ENCODE assay signal across 23 mouse cellular contexts in the genomic region with DNA sequence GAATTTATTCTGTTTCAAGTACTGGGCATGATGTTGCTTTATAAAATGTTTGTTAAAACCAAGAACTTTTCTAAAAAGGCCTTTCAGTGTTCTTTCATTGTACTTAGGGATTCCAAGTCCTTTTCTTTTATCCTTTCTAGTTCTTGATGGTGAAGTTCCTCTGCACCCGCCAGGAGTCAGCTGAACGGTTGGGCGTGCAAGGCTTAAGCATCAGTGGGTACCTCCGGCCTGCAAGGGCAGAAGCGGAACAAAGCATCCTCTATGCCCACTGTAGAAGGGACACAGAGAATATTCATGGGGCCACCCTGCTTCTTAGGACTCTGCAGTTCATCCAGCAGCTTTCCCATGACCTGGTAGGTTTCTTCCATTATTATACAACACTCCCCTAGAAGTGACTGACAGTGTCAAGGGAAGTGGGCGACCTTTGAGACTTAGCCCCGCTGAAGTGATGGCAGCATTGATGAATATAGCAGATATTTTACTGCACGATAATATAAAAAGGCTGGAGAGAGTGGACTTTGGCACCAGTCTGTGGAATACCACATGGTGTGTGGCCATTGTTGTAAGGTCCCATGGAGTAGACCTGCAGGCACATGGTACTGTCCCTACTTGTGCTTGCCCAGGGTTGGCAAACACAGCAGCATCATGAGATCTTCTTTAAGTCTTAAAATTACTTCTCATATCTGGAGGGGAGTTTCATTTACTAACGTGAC. TPM values are rescaled to one million over a fixed set of nuclear protein-coding genes. Genes with fewer than 3 reads are reported as not detected.
A peak's percentile ranks its signal among the peaks of the same experiment; 100 is the strongest.
DNase-seq lines count a peak whose midpoint lies in the region; ATAC-seq lines count a peak whose summit lies in the region.
"Had no signal": no experiment of that assay in that cellular context is flagged by ENCODE, and none has a peak within 500 bp of the region (broad histone marks: within the 10 kb centered on the region; RNA-seq: fewer than 3 reads in every experiment).

No protein-coding gene starts in this region.

- no peak overlapping the region for H3K4me3 ChIP-seq in hindbrain, embryonic 16.5 days (ENCODE audit: low read length)
- no peak overlapping the region for H3K4me3 ChIP-seq in hindbrain, embryonic 10.5 days
- no peak overlapping the region for H3K4me3 ChIP-seq in midbrain, embryonic 13.5 days (replicated peaks)
- H3K4me3 ChIP-seq in midbrain, embryonic 15.5 days: no peak overlapping the region
- no peak overlapping the region for H3K4me3 ChIP-seq in midbrain, embryonic 14.5 days (replicated peaks; ENCODE audit: low read depth, low read length)
- H3K4me3 ChIP-seq: embryonic facial prominence, embryonic 15.5 days; heart, embryonic 15.5 days; limb, embryonic 13.5 days; liver, embryonic 12.5 days; neural tube, embryonic 15.5 days had no signal

- H3K4me2 ChIP-seq in hindbrain, embryonic 16.5 days (ENCODE audit: low read length): no peak overlapping the region
- no peak overlapping the region for H3K4me2 ChIP-seq in midbrain, embryonic 13.5 days (replicated peaks)
- no peak overlapping the region for H3K4me2 ChIP-seq in midbrain, embryonic 15.5 days
- H3K4me2 ChIP-seq in midbrain, embryonic 14.5 days (ENCODE audit: low read length): no peak overlapping the region
- H3K4me2 ChIP-seq: embryonic facial prominence, embryonic 15.5 days; heart, embryonic 15.5 days; limb, embryonic 13.5 days; liver, embryonic 12.5 days; neural tube, embryonic 15.5 days had no signal

- H3K4me1 ChIP-seq in hindbrain, embryonic 16.5 days (ENCODE audit: control insufficient read depth, insufficient read depth, low read depth, low read length): no peaks in the 10 kb centered on the region
- no peaks in the 10 kb centered on the region for H3K4me1 ChIP-seq in hindbrain, embryonic 10.5 days (replicated peaks)
- H3K4me1 ChIP-seq in midbrain, embryonic 13.5 days (replicated peaks): no peaks in the 10 kb centered on the region
- no peaks in the 10 kb centered on the region for H3K4me1 ChIP-seq in midbrain, embryonic 15.5 days
- no peaks in the 10 kb centered on the region for H3K4me1 ChIP-seq in midbrain, embryonic 14.5 days (ENCODE audit: control insufficient read depth, insufficient read depth, low read length)
- H3K4me1 ChIP-seq: embryonic facial prominence, embryonic 15.5 days; heart, embryonic 15.5 days; limb, embryonic 13.5 days; liver, embryonic 12.5 days; neural tube, embryonic 15.5 days had no signal

- H3K36me3 ChIP-seq in hindbrain, embryonic 16.5 days (ENCODE audit: control insufficient read depth, insufficient read depth, low read length): peaks cover 24% of the 10 kb centered on the region
- peaks cover 85% of the 10 kb centered on the region for H3K36me3 ChIP-seq in hindbrain, embryonic 10.5 days
- H3K36me3 ChIP-seq in midbrain, embryonic 13.5 days: peaks cover 89% of the 10 kb centered on the region
- H3K36me3 ChIP-seq in midbrain, embryonic 15.5 days (replicated peaks): peaks cover 46% of the 10 kb centered on the region
- peaks cover 87% of the 10 kb centered on the region for H3K36me3 ChIP-seq in midbrain, embryonic 14.5 days (ENCODE audit: control insufficient read depth, insufficient read depth, low read length)

- no peaks in the 10 kb centered on the region for H3K27me3 ChIP-seq in hindbrain, embryonic 16.5 days (replicated peaks; ENCODE audit: control insufficient read depth, insufficient read depth, low read length)
- no peaks in the 10 kb centered on the region for H3K27me3 ChIP-seq in hindbrain, embryonic 10.5 days (ENCODE audit: insufficient read depth, poor library complexity, severe bottlenecking)
- H3K27me3 ChIP-seq in midbrain, embryonic 13.5 days: no peaks in the 10 kb centered on the region
- H3K27me3 ChIP-seq in midbrain, embryonic 15.5 days (replicated peaks): no peaks in the 10 kb centered on the region
- H3K27me3 ChIP-seq in midbrain, embryonic 14.5 days (ENCODE audit: control insufficient read depth, insufficient read depth, low read length): no peaks in the 10 kb centered on the region
- H3K27me3 ChIP-seq: embryonic facial prominence, embryonic 15.5 days; heart, embryonic 15.5 days; limb, embryonic 13.5 days; liver, embryonic 12.5 days; neural tube, embryonic 15.5 days had no signal

- H3K9me3 ChIP-seq in hindbrain, embryonic 16.5 days (ENCODE audit: control insufficient read depth, low read length): no peaks in the 10 kb centered on the region
- no peaks in the 10 kb centered on the region for H3K9me3 ChIP-seq in hindbrain, embryonic 10.5 days
- no peaks in the 10 kb centered on the region for H3K9me3 ChIP-seq in midbrain, embryonic 13.5 days
- no peaks in the 10 kb centered on the region for H3K9me3 ChIP-seq in midbrain, embryonic 15.5 days
- no peaks in the 10 kb centered on the region for H3K9me3 ChIP-seq in midbrain, embryonic 14.5 days (ENCODE audit: control insufficient read depth, low read length)
- H3K9me3 ChIP-seq: embryonic facial prominence, embryonic 15.5 days; heart, embryonic 15.5 days; limb, embryonic 13.5 days; liver, embryonic 12.5 days; neural tube, embryonic 15.5 days had no signal

- peak; percentile 2 for DNase-seq in embryo, embryonic 11 days
- DNase-seq in embryo, embryonic 10.5 days (ENCODE audit: low spot score): no peak
- DNase-seq in hindbrain, embryonic 10.5 days (ENCODE audit: low spot score): no peak
- DNase-seq in midbrain, embryonic 14.5 days: peak; percentile 1
- no peak for DNase-seq in kidney, postnatal 4 days
- DNase-seq: adrenal gland, postnatal 10 days; cerebellum, adult 8-10 months; cerebellum, postnatal 36 days; heart, postnatal 4 days; kidney, adult 18-20 months; lung, adult 18-20 months; lung, postnatal 10 days; right cerebral cortex, postnatal 14 days; spleen, adult 18-20 months had no signal

- H3K9ac ChIP-seq in hindbrain, embryonic 16.5 days (ENCODE audit: low read depth, low read length): no peak overlapping the region
- H3K9ac ChIP-seq in midbrain, embryonic 13.5 days (replicated peaks): no peak overlapping the region
- no peak overlapping the region for H3K9ac ChIP-seq in midbrain, embryonic 15.5 days
- no peak overlapping the region for H3K9ac ChIP-seq in midbrain, embryonic 14.5 days (replicated peaks; ENCODE audit: low read length)
- H3K9ac ChIP-seq: embryonic facial prominence, embryonic 15.5 days; heart, embryonic 15.5 days; limb, embryonic 13.5 days; liver, embryonic 12.5 days; neural tube, embryonic 15.5 days had no signal

- 77% methylated on average over 9 of the region's 9 CpGs for WGBS in hindbrain, embryonic 16.5 days
- 83% methylated on average over 9 of the region's 9 CpGs for WGBS in hindbrain, embryonic 10.5 days
- 78% methylated on average over 9 of the region's 9 CpGs for WGBS in midbrain, embryonic 13.5 days
- WGBS in midbrain, embryonic 15.5 days: 72% methylated on average over 9 of the region's 9 CpGs
- WGBS in midbrain, embryonic 14.5 days: 76% methylated on average over 9 of the region's 9 CpGs

- ATAC-seq in hindbrain, embryonic 16.5 days: peak; percentile 76
- 0 out of 2 replicates have a peak, but pooled peaks have one; percentile 20 for ATAC-seq in midbrain, embryonic 13.5 days
- no peak for ATAC-seq in midbrain, embryonic 15.5 days (replicated peaks)
- no peak for ATAC-seq in midbrain, embryonic 14.5 days (ENCODE audit: low FRiP score, low TSS enrichment)
- ATAC-seq: liver, embryonic 12.5 days had no signal

- H3K27ac ChIP-seq in hindbrain, embryonic 16.5 days (ENCODE audit: low read depth, low read length): no peak overlapping the region
- H3K27ac ChIP-seq in hindbrain, embryonic 10.5 days: no peak overlapping the region
- no peak overlapping the region for H3K27ac ChIP-seq in midbrain, embryonic 13.5 days
- no peak overlapping the region for H3K27ac ChIP-seq in midbrain, embryonic 15.5 days
- no peak overlapping the region for H3K27ac ChIP-seq in midbrain, embryonic 14.5 days (replicated peaks; ENCODE audit: low read depth, low read length)
- H3K27ac ChIP-seq: embryonic facial prominence, embryonic 15.5 days; heart, embryonic 15.5 days; kidney, postnatal 0 days; limb, embryonic 13.5 days; liver, embryonic 12.5 days; neural tube, embryonic 15.5 days had no signal

RNA-seq across cellular contexts. Expression of a gene that starts 54.5 kb away (rescaled TPM):
- 12.2 and 13.1 TPM in 2 replicates for polyA plus RNA-seq in hindbrain, embryonic 16.5 days (2015; fragmentation: Nextera tagmentation; extraction: Ambion mirVana)
- 7.5 and 8.6 TPM in 2 replicates for polyA plus RNA-seq in hindbrain, embryonic 10.5 days (2016; fragmentation: Nextera tagmentation; extraction: Ambion mirVana)
- polyA plus RNA-seq in midbrain, embryonic 13.5 days (2015; fragmentation: Nextera tagmentation; extraction: Ambion mirVana): 14.2 TPM in 2 replicates
- polyA plus RNA-seq in midbrain, embryonic 15.5 days (2015; fragmentation: Nextera tagmentation; extraction: Ambion mirVana): 15.2 and 15.8 TPM in 2 replicates
- polyA plus RNA-seq in midbrain, embryonic 14.5 days (2014; fragmentation: Nextera tagmentation; extraction: Ambion mirVana): 18.0 and 19.8 TPM in 2 replicates

RNA-seq across cellular contexts. Expression of a gene that starts 54.6 kb away (rescaled TPM):
- 10.2 and 11.3 TPM in 2 replicates for polyA plus RNA-seq in hindbrain, embryonic 16.5 days (2015; fragmentation: Nextera tagmentation; extraction: Ambion mirVana)
- polyA plus RNA-seq in hindbrain, embryonic 10.5 days (2016; fragmentation: Nextera tagmentation; extraction: Ambion mirVana): 5.0 and 6.1 TPM in 2 replicates
- polyA plus RNA-seq in midbrain, embryonic 13.5 days (2015; fragmentation: Nextera tagmentation; extraction: Ambion mirVana): 7.0 and 7.7 TPM in 2 replicates
- 7.7 and 8.7 TPM in 2 replicates for polyA plus RNA-seq in midbrain, embryonic 15.5 days (2015; fragmentation: Nextera tagmentation; extraction: Ambion mirVana)
- polyA plus RNA-seq in midbrain, embryonic 14.5 days (2014; fragmentation: Nextera tagmentation; extraction: Ambion mirVana): 5.7 and 6.7 TPM in 2 replicates

Comparison
In these comparisons a context has a peak if more than half of its experiments do, and no peak if none do; other contexts are left out.
1. DNase-seq: peak in embryo, embryonic 11 days (single experiment) and midbrain, embryonic 14.5 days (single experiment); none in embryo, embryonic 10.5 days (single experiment), hindbrain, embryonic 10.5 days (single experiment) and kidney, postnatal 4 days (0 of 2).
2. ATAC-seq: peak in hindbrain, embryonic 16.5 days (single experiment) and midbrain, embryonic 13.5 days (single experiment); none in midbrain, embryonic 15.5 days (single experiment) and midbrain, embryonic 14.5 days (single experiment).